Mouse (Mus musculus) CH12.LX (cell line): ENCODE data around the gene Atp6ap1l. TPM values are rescaled to one million over a fixed set of nuclear protein-coding genes. Genes with fewer than 3 reads are reported as not detected.

Experiments used
- DNase-seq: peaks from one replicate; pipeline ENCODE4 v3.0.0-alpha.2; 2013; ENCODE audit errors: extremely low read depth
- H3K27ac ChIP-seq: 2 replicates; pipeline ENCODE4 v1.5.1; 2012; ENCODE audit warnings: low read depth, mild to moderate bottlenecking, control low read depth, moderate library complexity; ENCODE audit not compliant: insufficient read depth
- H3K27me3 ChIP-seq: replicated peaks from 2 replicates; pipeline ENCODE3; 2012; ENCODE audit warnings: inconsistent platforms
- H3K36me3 ChIP-seq, 2 experiments: replicated peaks in 1 of 2; 2 replicates each; pipeline versions ENCODE3 to v1.6.1; 2012; ENCODE audit warnings: inconsistent platforms in 1 of 2, low read length in 1 of 2, mild to moderate bottlenecking in 1 of 2, mixed read lengths in 1 of 2, moderate library complexity in 1 of 2; ENCODE audit not compliant: control insufficient read depth in 1 of 2, insufficient read depth in 1 of 2
- H3K4me1 ChIP-seq, 2 experiments: 2 replicates each; pipeline ENCODE4 v1.6.1; 2012; ENCODE audit warnings: inconsistent platforms in 1 of 2, moderate library complexity in 1 of 2; ENCODE audit not compliant: insufficient read depth in 2 of 2, control insufficient read depth in 1 of 2
- H3K4me2 ChIP-seq: 2 replicates; pipeline ENCODE4 v1.6.1; 2012; ENCODE audit warnings: low read depth, mild to moderate bottlenecking, control low read depth; ENCODE audit not compliant: poor library complexity, insufficient read depth, severe bottlenecking
- H3K4me3 ChIP-seq, 3 experiments: fragments of 150-350 bp in 1 of 3; sonication (generic) in 1 of 3; replicated peaks in 1 of 3; 2 replicates each; pipeline versions ENCODE3 to v1.5.1; 2011 to 2012; ENCODE audit warnings: low read depth in 2 of 3, low read length in 2 of 3, mild to moderate bottlenecking in 2 of 3, moderate library complexity in 2 of 3, control low read depth in 1 of 3, improper control_type of control experiment in 1 of 3, inconsistent platforms in 1 of 3, mixed read lengths in 1 of 3; ENCODE audit not compliant: poor library complexity in 1 of 3
- H3K79me2 ChIP-seq: replicated peaks from 2 replicates; pipeline ENCODE4 v1.6.1; 2012; ENCODE audit warnings: mild to moderate bottlenecking, moderate library complexity; ENCODE audit not compliant: control insufficient read depth, poor library complexity, insufficient read depth, severe bottlenecking; ENCODE audit errors: extremely low read depth
- H3K9ac ChIP-seq: 2 replicates; pipeline ENCODE4 v1.6.1; 2012; ENCODE audit warnings: low read depth, mild to moderate bottlenecking, control low read depth, moderate library complexity; ENCODE audit not compliant: insufficient read depth
- H3K9me3 ChIP-seq: replicated peaks from 2 replicates; pipeline ENCODE3; 2012; ENCODE audit warnings: low read length, inconsistent platforms, mixed read lengths
- BHLHE40 ChIP-seq: IDR thresholded peaks from 2 replicates; pipeline ENCODE4 v1.6.1; 2011; ENCODE audit warnings: mild to moderate bottlenecking, low read depth, low read length, improper control_type of control experiment
- CHD1 ChIP-seq: IDR thresholded peaks from 2 replicates; pipeline ENCODE4 v1.6.1; 2012; ENCODE audit warnings: low read depth, low read length, improper control_type of control experiment, inconsistent platforms
- CHD2 ChIP-seq: IDR thresholded peaks from 2 replicates; pipeline ENCODE4 v1.6.1; 2011; ENCODE audit warnings: low read length, improper control_type of control experiment
- CTCF ChIP-seq, 2 experiments: IDR thresholded peaks in 1 of 2; conservative IDR thresholded peaks in 1 of 2; 2 replicates each; pipeline ENCODE4 v1.5.1; 2011 to 2012; ENCODE audit warnings: low read depth in 2 of 2, low read length in 2 of 2, improper control_type of control experiment in 1 of 2, inconsistent platforms in 1 of 2, mild to moderate bottlenecking in 1 of 2, moderate library complexity in 1 of 2
- E2F4 ChIP-seq: IDR thresholded peaks from 2 replicates; pipeline ENCODE4 v1.6.1; 2011; ENCODE audit warnings: low read depth, low read length, improper control_type of control experiment; ENCODE audit not compliant: insufficient replicate concordance
- ELF1 ChIP-seq: IDR thresholded peaks from 2 replicates; pipeline ENCODE4 v1.6.1; 2014; ENCODE audit warnings: low read depth, mild to moderate bottlenecking, inconsistent platforms, low read length, improper control_type of control experiment
- ETS1 ChIP-seq: conservative IDR thresholded peaks from 2 replicates; pipeline ENCODE4 v1.6.1; 2012; ENCODE audit warnings: low read depth, mild to moderate bottlenecking, inconsistent platforms, low read length, improper control_type of control experiment, moderate library complexity
- JUN ChIP-seq: IDR thresholded peaks from 2 replicates; pipeline ENCODE4 v1.6.1; 2011; ENCODE audit warnings: low read depth, mild to moderate bottlenecking, low read length, improper control_type of control experiment, moderate library complexity; ENCODE audit not compliant: insufficient read depth
- JUND ChIP-seq: conservative IDR thresholded peaks from 2 replicates; pipeline ENCODE4 v1.6.1; 2011; ENCODE audit warnings: low read depth, low read length, improper control_type of control experiment
- KAT2A ChIP-seq: IDR thresholded peaks from 2 replicates; pipeline ENCODE4 v1.6.1; 2012; ENCODE audit warnings: low read length, improper control_type of control experiment, inconsistent platforms; ENCODE audit not compliant: insufficient replicate concordance
- MAFK ChIP-seq: IDR thresholded peaks from 2 replicates; pipeline ENCODE4 v1.6.1; 2011; ENCODE audit warnings: low read length, improper control_type of control experiment; ENCODE audit not compliant: insufficient replicate concordance
- MAX ChIP-seq: IDR thresholded peaks from 2 replicates; pipeline ENCODE4 v1.6.1; 2011; ENCODE audit warnings: low read length, improper control_type of control experiment
- MXI1 ChIP-seq: IDR thresholded peaks from 2 replicates; pipeline ENCODE4 v1.6.1; 2011; ENCODE audit warnings: mild to moderate bottlenecking, low read depth, low read length, improper control_type of control experiment
- NELFE ChIP-seq: IDR thresholded peaks from 2 replicates; pipeline ENCODE4 v1.6.1; 2011; ENCODE audit warnings: low read depth, low read length, improper control_type of control experiment
- NRF1 ChIP-seq: IDR thresholded peaks from 2 replicates; pipeline ENCODE4 v1.6.1; 2014; ENCODE audit warnings: low read depth, mild to moderate bottlenecking, inconsistent platforms, low read length, improper control_type of control experiment, moderate library complexity
- RAD21 ChIP-seq: IDR thresholded peaks from 2 replicates; pipeline ENCODE4 v1.6.1; 2011; ENCODE audit warnings: low read depth, mild to moderate bottlenecking, low read length, improper control_type of control experiment, moderate library complexity
- RCOR1 ChIP-seq: conservative IDR thresholded peaks from 2 replicates; pipeline ENCODE4 v1.6.1; 2012; ENCODE audit warnings: low read depth, mild to moderate bottlenecking, inconsistent platforms, low read length, improper control_type of control experiment
- SIN3A ChIP-seq: IDR thresholded peaks from 2 replicates; pipeline ENCODE4 v1.6.1; 2012; ENCODE audit warnings: low read length, improper control_type of control experiment, inconsistent platforms
- TBP ChIP-seq: conservative IDR thresholded peaks from 2 replicates; pipeline ENCODE4 v1.6.1; 2011; ENCODE audit warnings: low read depth, low read length, improper control_type of control experiment
- TCF12 ChIP-seq: IDR thresholded peaks from 2 replicates; pipeline ENCODE4 v1.6.1; 2014; ENCODE audit warnings: low read depth, mild to moderate bottlenecking, inconsistent platforms, low read length, improper control_type of control experiment
- USF1 ChIP-seq: IDR thresholded peaks from 2 replicates; pipeline ENCODE4 v1.6.1; 2014; ENCODE audit warnings: low read depth, mild to moderate bottlenecking, inconsistent platforms, low read length, improper control_type of control experiment
- USF2 ChIP-seq: conservative IDR thresholded peaks from 2 replicates; pipeline ENCODE4 v1.6.1; 2011; ENCODE audit warnings: low read depth, low read length, improper control_type of control experiment
- ZC3H11A ChIP-seq: IDR thresholded peaks from 2 replicates; pipeline ENCODE4 v1.6.1; 2012; ENCODE audit warnings: low read depth, mild to moderate bottlenecking, inconsistent platforms, low read length, improper control_type of control experiment
- ZMIZ1 ChIP-seq: IDR thresholded peaks from 2 replicates; pipeline ENCODE4 v1.6.1; 2012; ENCODE audit warnings: low read depth, mild to moderate bottlenecking, inconsistent platforms, low read length, improper control_type of control experiment
- ZNF384 ChIP-seq: IDR thresholded peaks from 2 replicates; pipeline ENCODE4 v1.6.1; 2012; ENCODE audit warnings: low read depth, low read length, improper control_type of control experiment, inconsistent platforms
- dilution Hi-C: fragments of 300-500 bp; cut with MboI; formaldehyde crosslinking; loops from 2 replicates; pipeline ENCODE4 v1.14.3; 2020; ENCODE audit warnings: low sequenced_read_pairs; ENCODE audit not compliant: extremely low pct_unique_long_range_greater_than_20kb, extremely low pct_ligation_motif_present
- in situ Hi-C: fragments of 300-500 bp; cut with MboI; formaldehyde crosslinking; loops from 3 replicates; pipeline ENCODE4 v1.14.3; 2019; ENCODE audit warnings: low sequenced_read_pairs, low pct_ligation_motif_present, low pct_unique_long_range_greater_than_20kb, mixed read lengths
- polyA plus RNA-seq: library from polyadenylated mRNA; unstranded; fragments of >175 nt; gene quantifications from 2 replicates; pipeline ENCODE4 v1.2.1, GENCODE M21; 2012; ENCODE audit warnings: low read depth; ENCODE audit not compliant: insufficient read length
- total RNA-seq, 2 experiments: library from RNA; depleted of rRNA; stranded (reverse); fragments of 300-350 nt in 1 of 2; fragments of >200 nt in 1 of 2; gene quantifications; 2 replicates each; pipeline ENCODE4 v1.2.3; 2012 to 2014

Gene Atp6ap1l
- total and polyA plus RNA-seq, 3 experiments: not detected

DNA sequence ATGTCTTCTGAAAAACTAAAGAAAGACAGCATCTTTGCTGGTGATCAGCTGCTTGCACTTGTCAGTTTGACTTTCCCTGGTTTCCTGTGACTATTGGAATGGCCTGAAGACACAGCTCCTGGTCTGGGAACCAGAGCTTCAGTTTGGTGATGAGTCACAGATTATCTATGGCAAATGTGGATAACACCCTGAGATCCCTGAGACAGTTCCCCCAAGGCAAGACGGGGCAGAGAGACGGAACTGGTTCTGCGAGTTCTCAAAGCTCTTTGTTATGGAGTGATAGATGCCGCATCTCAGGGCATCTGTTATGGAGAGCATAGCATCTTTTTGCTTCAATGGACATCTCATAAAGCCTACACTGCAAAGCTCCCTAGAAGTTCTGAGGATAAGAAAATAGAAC, 33.6 kb downstream of the Atp6ap1l start:
- TF ChIP-seq CHD2: no peak
- TF ChIP-seq MXI1: no peak
- TF ChIP-seq NRF1: no peak
- TF ChIP-seq ZMIZ1: no peak
- TF ChIP-seq JUN: no peak
- no peak for TF ChIP-seq SIN3A
- TF ChIP-seq TBP: no peak
- TF ChIP-seq ZC3H11A: no peak
- no peak for TF ChIP-seq MAX
- TF ChIP-seq, all 38 proteins: peak for 0
- Histone ChIP-seq H3K4me3 (no peak overlapping the region), H3K4me2 (no peak overlapping the region), H3K4me1 (no peaks in the 10 kb centered on the region), H3K79me2 (no peaks in the 10 kb centered on the region), H3K9me3 (peaks cover 6% of the 10 kb centered on the region), H3K27me3 (no peaks in the 10 kb centered on the region), H3K9ac (no peak overlapping the region), H3K27ac (no peak overlapping the region), H3K36me3 (no peaks in the 10 kb centered on the region)
- dilution Hi-C loops (no loop called here), in situ Hi-C loops (no loop called here)
- DNase-seq: no peak

DNA sequence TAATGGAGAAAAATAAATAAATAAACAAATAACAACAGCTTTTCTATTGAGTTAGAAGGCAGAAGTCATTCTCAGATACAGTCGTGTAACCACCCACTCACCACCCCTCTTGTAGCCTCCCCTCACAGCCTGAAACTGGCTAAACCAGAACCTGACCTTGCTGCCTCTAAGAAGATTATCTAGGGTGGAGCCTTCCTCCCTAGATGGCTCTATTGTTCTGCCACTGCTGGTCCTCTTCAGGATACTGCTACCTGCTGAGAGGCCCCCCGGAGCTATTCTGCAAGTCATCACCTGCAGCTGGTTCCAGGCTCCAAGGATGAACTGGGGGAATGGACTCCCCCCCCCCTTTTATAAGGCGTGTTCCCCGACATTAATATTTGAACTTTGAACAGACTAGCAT, 36.0 kb downstream of the Atp6ap1l start:
- Histone ChIP-seq H3K79me2 (no peaks in the 10 kb centered on the region), H3K9me3 (no peaks in the 10 kb centered on the region), H3K27me3 (no peaks in the 10 kb centered on the region), H3K4me2 (no peak overlapping the region), H3K4me1 (no peaks in the 10 kb centered on the region), H3K27ac (no peak overlapping the region), H3K4me3 (no peak overlapping the region), H3K9ac (no peak overlapping the region), H3K36me3 (no peaks in the 10 kb centered on the region)
- DNase-seq: no peak
- no peak for TF ChIP-seq USF1
- TF ChIP-seq ZMIZ1: no peak
- TF ChIP-seq JUND: no peak
- TF ChIP-seq ZC3H11A: no peak
- no peak for TF ChIP-seq TCF12
- TF ChIP-seq MAFK: no peak
- no peak for TF ChIP-seq ELF1
- no peak for TF ChIP-seq KAT2A
- TF ChIP-seq CHD1: no peak
- no peak for TF ChIP-seq ZNF384
- TF ChIP-seq CTCF (conservative IDR thresholded peaks at IDR 0.05 in 1 of 2, IDR thresholded peaks at IDR 0.05 in 1 of 2; ENCODE audit: low read depth in 2 of 2, low read length in 2 of 2): no peak
- TF ChIP-seq BHLHE40: no peak
- TF ChIP-seq JUN: no peak
- TF ChIP-seq E2F4: no peak
- no peak for TF ChIP-seq RAD21
- TF ChIP-seq ETS1: no peak
- no peak for TF ChIP-seq USF2
- no peak for TF ChIP-seq NELFE
- TF ChIP-seq TBP: no peak
- no peak for TF ChIP-seq RCOR1
- dilution Hi-C loops (no loop called here), in situ Hi-C loops (no loop called here)
